Mouse (Mus musculus) midbrain, embryonic 10.5 days (tissue): Measurements from ENCODE around the gene Crcp. TPM values are rescaled to one million over a fixed set of nuclear protein-coding genes. Genes with fewer than 3 reads are reported as not detected.
"Not testable (repeated sequence)": the region's sequence is repeated elsewhere in the genome, so short reads cannot be mapped to it uniquely, and the experiment has no call there.

Experiments
- DNase-seq: peaks from one replicate; pipeline ENCODE4 v3.0.0-alpha.2; 2017; ENCODE audit warnings: low spot score
- H3K27ac ChIP-seq: fragments of 300-500 bp; sonication (generic); replicated peaks from 2 replicates; pipeline ENCODE4 v1.5.1; 2016; ENCODE audit warnings: mild to moderate bottlenecking
- H3K27me3 ChIP-seq: fragments of 300-500 bp; sonication (generic); 2 replicates; pipeline ENCODE4 v1.6.1; 2016; ENCODE audit warnings: low read depth, mild to moderate bottlenecking; ENCODE audit not compliant: poor library complexity, severe bottlenecking
- H3K36me3 ChIP-seq: fragments of 300-500 bp; sonication (generic); 2 replicates; pipeline ENCODE4 v1.6.1; 2016; ENCODE audit warnings: mild to moderate bottlenecking, moderate library complexity
- H3K4me1 ChIP-seq: fragments of 300-500 bp; sonication (generic); 2 replicates; pipeline ENCODE4 v1.6.1; 2016
- H3K4me3 ChIP-seq: fragments of 300-500 bp; sonication (generic); 2 replicates; pipeline ENCODE4 v1.5.1; 2016; ENCODE audit warnings: mild to moderate bottlenecking, moderate library complexity
- H3K9me3 ChIP-seq: fragments of 300-500 bp; sonication (generic); replicated peaks from 2 replicates; pipeline ENCODE4 v1.6.1; 2016; ENCODE audit warnings: mild to moderate bottlenecking
- WGBS: fragments of 180-500 bp; shearing (Covaris S2); methylation state at CpG from one replicate; pipeline ENCODE4 v1.1.7; 2016; 5-methylcytosine and 5-hydroxymethylcytosine counted together
- polyA plus RNA-seq: library from polyadenylated mRNA; unstranded; fragments of >200 nt; fragmentation: Nextera tagmentation; extraction: Ambion mirVana; gene quantifications from 2 replicates; pipeline ENCODE4 v1.2.1, GENCODE M21; 2016

Gene Crcp
- polyA plus RNA-seq, 1 experiment from 2014 or later: 63.8 TPM

- Histone ChIP-seq H3K27ac (no peak overlapping the region), H3K4me1 (peaks cover 16% of the 10 kb centered on the region), H3K9me3 (no peaks in the 10 kb centered on the region), H3K4me3 (no peak overlapping the region), H3K27me3 (no peaks in the 10 kb centered on the region), H3K36me3 (peaks cover 19% of the 10 kb centered on the region)
- DNase-seq: no peak
- 96% methylated on average over 19 of the region's 19 CpGs for WGBS
Observed at GRCm38 (mm10) chr5:130031410-130032390, 2.6 kb downstream of the Crcp start.

- Histone ChIP-seq H3K4me3 (no peak overlapping the region), H3K36me3 (peaks cover 36% of the 10 kb centered on the region), H3K27me3 (no peaks in the 10 kb centered on the region), H3K4me1 (peaks cover 15% of the 10 kb centered on the region), H3K9me3 (no peaks in the 10 kb centered on the region), H3K27ac (no peak overlapping the region)
- WGBS: 89% methylated on average over 2 of the region's 2 CpGs
- DNase-seq: no peak
Observed at GRCm38 (mm10) chr5:130033869-130034268, 4.8 kb downstream of the Crcp start.

GRCm38 (mm10) chr5:130036300-130036699, 7.2 kb downstream of the Crcp start:
- H3K27me3 ChIP-seq, DNase-seq, H3K4me3 ChIP-seq, H3K9me3 ChIP-seq, H3K4me1 ChIP-seq, H3K27ac ChIP-seq: not testable (repeated sequence)
- WGBS: 65% methylated on average over 2 of the region's 2 CpGs
- H3K36me3 ChIP-seq: peaks cover 57% of the 10 kb centered on the region

- no peak overlapping the region for H3K4me3 ChIP-seq
- 65% methylated on average over 19 of the region's 19 CpGs for WGBS
- DNase-seq: peak; percentile 57
Observed at GRCm38 (mm10) chr5:130037752-130038455, 8.8 kb downstream of the Crcp start.

GRCm38 (mm10) chr5:130040797-130041196, 11.7 kb downstream of the Crcp start:
- Histone ChIP-seq H3K9me3 (no peaks in the 10 kb centered on the region), H3K4me1 (no peaks in the 10 kb centered on the region), H3K4me3 (no peak overlapping the region), H3K27ac (no peak overlapping the region), H3K27me3 (no peaks in the 10 kb centered on the region), H3K36me3 (peaks cover 90% of the 10 kb centered on the region)
- 95% methylated on average over 4 of the region's 4 CpGs for WGBS
- DNase-seq: no peak

More at GRCm38 (mm10) chr5:130037752-130038455, 8.8 kb downstream of the Crcp start:
- H3K36me3 ChIP-seq: peaks cover 73% of the 10 kb centered on the region
- no peaks in the 10 kb centered on the region for H3K27me3 ChIP-seq
- H3K9me3 ChIP-seq: no peaks in the 10 kb centered on the region
- H3K27ac ChIP-seq: no peak overlapping the region
- H3K4me1 ChIP-seq: no peaks in the 10 kb centered on the region

- Histone ChIP-seq H3K4me3 (no peak overlapping the region), H3K27ac (no peak overlapping the region), H3K9me3 (no peaks in the 10 kb centered on the region), H3K27me3 (no peaks in the 10 kb centered on the region), H3K4me1 (no peaks in the 10 kb centered on the region), H3K36me3 (peaks cover 90% of the 10 kb centered on the region)
- 92% methylated on average over 4 of the region's 4 CpGs for WGBS
- DNase-seq: no peak
Observed at GRCm38 (mm10) chr5:130041262-130041661, 12.2 kb downstream of the Crcp start.

GRCm38 (mm10) chr5:130043741-130044140, 14.7 kb downstream of the Crcp start:
- WGBS: 91% methylated on average over 3 of the region's 3 CpGs
- Histone ChIP-seq H3K4me1 (no peaks in the 10 kb centered on the region), H3K27me3 (no peaks in the 10 kb centered on the region), H3K4me3 (no peak overlapping the region), H3K9me3 (no peaks in the 10 kb centered on the region), H3K36me3 (peaks cover 91% of the 10 kb centered on the region), H3K27ac (no peak overlapping the region)
- no peak for DNase-seq

- Histone ChIP-seq H3K27me3 (no peaks in the 10 kb centered on the region), H3K9me3 (no peaks in the 10 kb centered on the region), H3K36me3 (peaks cover 94% of the 10 kb centered on the region), H3K27ac (no peak overlapping the region), H3K4me3 (no peak overlapping the region), H3K4me1 (no peaks in the 10 kb centered on the region)
- DNase-seq: no peak
- WGBS: 85% methylated on average over 7 of the region's 7 CpGs
Observed at GRCm38 (mm10) chr5:130044201-130044695, 15.2 kb downstream of the Crcp start.

GRCm38 (mm10) chr5:130046100-130046499, 17.0 kb downstream of the Crcp start:
- no peak overlapping the region for H3K27ac ChIP-seq
- 75% methylated on average over 7 of the region's 7 CpGs for WGBS
- H3K4me3 ChIP-seq: no peak overlapping the region
- H3K36me3 ChIP-seq: peaks cover 92% of the 10 kb centered on the region
- no peaks in the 10 kb centered on the region for H3K4me1 ChIP-seq
- no peaks in the 10 kb centered on the region for H3K9me3 ChIP-seq
- no peaks in the 10 kb centered on the region for H3K27me3 ChIP-seq
- no peak for DNase-seq

GRCm38 (mm10) chr5:130046589-130046988, 17.5 kb downstream of the Crcp start:
- no peaks in the 10 kb centered on the region for H3K9me3 ChIP-seq
- H3K4me1 ChIP-seq: 0 out of 2 replicates have a peak, but pooled peaks cover 3% of the 10 kb centered on the region
- 94% methylated on average over 10 of the region's 10 CpGs for WGBS
- no peak overlapping the region for H3K27ac ChIP-seq
- H3K36me3 ChIP-seq: peaks cover 92% of the 10 kb centered on the region
- no peaks in the 10 kb centered on the region for H3K27me3 ChIP-seq
- no peak overlapping the region for H3K4me3 ChIP-seq
- no peak for DNase-seq

GRCm38 (mm10) chr5:130047013-130047412, 17.9 kb downstream of the Crcp start:
- H3K4me3 ChIP-seq: no peak overlapping the region
- no peaks in the 10 kb centered on the region for H3K27me3 ChIP-seq
- H3K4me1 ChIP-seq: 0 out of 2 replicates have a peak, but pooled peaks cover 3% of the 10 kb centered on the region
- 82% methylated on average over 6 of the region's 6 CpGs for WGBS
- no peak for DNase-seq
- H3K9me3 ChIP-seq: no peaks in the 10 kb centered on the region
- peaks cover 91% of the 10 kb centered on the region for H3K36me3 ChIP-seq
- H3K27ac ChIP-seq: no peak overlapping the region

GRCm38 (mm10) chr5:130048786-130049520, 19.9 kb downstream of the Crcp start:
- H3K4me1 ChIP-seq: 0 out of 2 replicates have a peak, but pooled peaks cover 6% of the 10 kb centered on the region
- DNase-seq: no peak
- H3K36me3 ChIP-seq: peaks cover 85% of the 10 kb centered on the region
- no peaks in the 10 kb centered on the region for H3K27me3 ChIP-seq
- 89% methylated on average over 15 of the region's 15 CpGs for WGBS
- 0 out of 2 replicates have a peak overlapping the region, but pooled peaks have one; percentile 1 for H3K27ac ChIP-seq
- no peaks in the 10 kb centered on the region for H3K9me3 ChIP-seq
- H3K4me3 ChIP-seq: no peak overlapping the region
